Mouse (Mus musculus): ENCODE measurements around the gene Pabpc4.
"Not testable (repeated sequence)": the region's sequence is repeated elsewhere in the genome, so short reads cannot be mapped to it uniquely, and the experiment has no call there.

Gene Pabpc4

DNA sequence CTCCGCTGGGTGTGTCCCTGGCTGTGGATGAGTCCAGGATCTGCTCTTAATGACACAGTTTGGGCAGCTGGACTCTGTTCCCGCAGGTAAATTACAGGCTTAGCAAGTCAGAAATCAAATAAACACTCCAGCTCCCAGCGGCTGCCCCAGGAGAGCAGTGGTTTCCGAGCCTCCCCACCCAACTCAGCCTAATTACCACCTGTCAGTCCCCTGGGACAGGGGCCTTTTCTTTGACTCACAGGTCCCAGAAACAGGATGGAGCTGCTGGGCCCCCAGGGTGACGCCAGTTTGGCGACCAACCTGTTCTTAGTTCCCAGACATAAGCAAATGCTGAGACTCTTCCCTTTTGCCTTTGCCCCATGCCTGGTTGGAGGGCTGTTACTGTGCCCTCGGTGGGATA is 49.7 kb downstream of the Pabpc4 start:
- ChIA-PET POLR2A (interaction anchor here in 2 of 4 experiments (0.6 to 2.3 kb wide), 10 partner anchors 12 to 151 kb away, joined by 3 to 8 read pairs (median 4); partner anchors contain the start of genes Bmp8a (in 1 of the 2) and Oxct2a (in 1 of the 2)), CTCF (interaction anchor here in 3 of 4 experiments (0.6 to 2.2 kb wide), 7 partner anchors 19 to 219 kb away, joined by 3 to 7 read pairs (median 3); no protein-coding TSS in a partner anchor)

DNA sequence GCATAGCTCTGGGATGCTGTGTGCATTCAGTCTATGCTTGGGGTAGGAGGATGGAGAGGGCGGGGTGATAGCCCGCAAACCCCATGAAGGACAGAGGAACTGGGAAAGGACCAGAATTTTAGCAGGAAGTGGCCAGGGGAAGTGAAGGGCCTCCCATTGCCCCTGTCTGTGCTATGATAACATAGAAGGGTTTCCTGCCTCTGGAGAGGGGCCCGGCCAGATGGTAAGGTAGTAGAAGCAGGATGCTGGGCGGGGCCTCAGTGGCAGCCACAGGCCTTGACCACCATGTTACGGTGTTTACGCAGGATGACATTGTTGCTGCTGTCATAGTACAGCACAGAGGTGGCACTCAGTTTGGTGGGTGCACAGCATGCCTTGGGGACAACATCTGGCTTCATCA is 50.9 kb downstream of the Pabpc4 start:
- POLR2A ChIA-PET: interaction anchor here in 1 of 4 experiments (0.5 to 2.3 kb wide), 6 partner anchors 9 to 119 kb away, joined by 3 to 8 read pairs (median 4); no protein-coding TSS in a partner anchor
- CTCF ChIA-PET: interaction anchor here in 1 of 4 experiments (0.7 to 2.2 kb wide), 2 partner anchors 33 to 79 kb away, joined by 3 to 7 read pairs; no protein-coding TSS in a partner anchor

DNA sequence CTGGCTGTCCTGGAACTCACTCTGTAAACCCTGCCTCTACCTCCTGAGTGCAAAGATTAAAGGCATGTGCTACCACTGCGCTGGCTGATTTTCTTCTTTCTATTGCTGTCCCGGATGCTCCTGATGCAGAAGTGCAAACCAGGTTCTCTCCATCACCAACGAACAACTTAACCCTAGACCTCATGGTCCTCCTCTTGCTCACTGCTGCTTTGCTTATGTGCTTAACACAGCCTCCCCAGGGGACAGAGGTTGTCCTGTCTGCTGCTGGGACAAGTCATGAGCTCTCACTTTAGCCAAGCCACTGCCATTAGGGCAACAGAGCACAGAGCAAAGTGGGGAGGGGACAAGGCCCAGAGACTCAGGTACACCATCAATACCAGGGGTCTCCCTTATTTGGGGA is 52.3 kb downstream of the Pabpc4 start:
- POLR2A ChIA-PET: interaction anchor here in 2 of 4 experiments (0.5 to 1.5 kb wide), 5 partner anchors 9 to 174 kb away, joined by 3 to 5 read pairs (median 4); partner anchors contain the start of genes Bmp8a (in 1 of the 2) and Ppie (in 1 of the 2)
- CTCF ChIA-PET: interaction anchor here in 2 of 4 experiments (0.5 to 2.2 kb wide), 3 partner anchors 9 to 1532 kb away, joined by 3 to 10 read pairs (median 3); no protein-coding TSS in a partner anchor

DNA sequence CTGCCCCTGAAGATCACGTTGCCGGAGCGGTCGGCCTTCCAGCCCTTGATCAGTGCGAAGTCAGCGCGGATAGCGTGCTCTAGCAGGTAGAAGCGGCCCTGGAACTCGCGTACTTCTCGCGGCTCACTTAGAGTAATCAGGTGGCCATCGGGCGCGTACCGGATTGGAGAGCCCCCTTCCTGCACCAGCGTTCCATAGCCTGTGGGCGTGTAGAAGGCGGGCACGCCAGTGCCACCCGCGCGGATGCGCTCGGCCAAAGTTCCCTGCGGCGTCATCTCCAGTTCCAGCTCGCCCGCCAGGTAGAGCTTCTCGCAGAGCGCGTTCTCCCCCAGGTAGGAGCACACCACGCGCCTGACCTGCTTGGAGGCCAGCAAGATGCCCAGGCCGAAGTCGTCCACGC is 60.8 kb downstream of the Pabpc4 start:
- POLR2A ChIA-PET: interaction anchor here in 2 of 4 experiments (1.1 to 1.2 kb wide), 2 partner anchors 11 to 38 kb away, joined by 3 to 5 read pairs; no protein-coding TSS in a partner anchor
- CTCF ChIA-PET: not testable (repeated sequence)

DNA sequence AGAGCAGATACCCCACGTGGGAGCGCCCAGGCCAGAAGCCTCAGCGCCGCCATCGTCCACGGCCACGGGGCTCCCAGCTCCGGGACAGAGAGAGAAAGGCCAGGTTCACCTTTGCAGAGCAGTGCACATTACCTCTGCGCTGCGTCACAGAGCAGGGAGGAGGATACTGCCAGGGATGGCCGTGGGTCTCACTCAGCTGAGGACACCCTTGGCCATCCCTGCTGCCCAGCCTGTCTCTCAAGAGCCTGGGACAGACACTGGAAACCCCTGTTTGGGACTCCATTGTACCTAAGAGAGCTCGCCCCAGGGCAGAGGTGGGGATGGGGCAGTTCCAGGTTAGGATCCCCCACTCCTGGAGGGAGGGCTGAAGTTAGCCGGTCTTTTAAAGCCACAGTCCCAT is 61.4 kb downstream of the Pabpc4 start, which contains the start of gene Oxct2a:
TSS of gene Oxct2a (minus strand) at position 101 of the 400 bp plus-strand sequence.
- POLR2A ChIA-PET: interaction anchor here in 3 of 4 experiments (0.6 to 1.2 kb wide), 8 partner anchors 10 to 207 kb away, joined by 3 to 5 read pairs (median 3); partner anchors contain the start of gene Oxct2b (in 1 of the 3)
- CTCF ChIA-PET: interaction anchor here in 3 of 4 experiments (0.6 to 1.3 kb wide), 5 partner anchors 10 to 508 kb away, joined by 3 to 4 read pairs (median 4); partner anchors contain the start of gene Oxct2b (in 1 of the 3)

DNA sequence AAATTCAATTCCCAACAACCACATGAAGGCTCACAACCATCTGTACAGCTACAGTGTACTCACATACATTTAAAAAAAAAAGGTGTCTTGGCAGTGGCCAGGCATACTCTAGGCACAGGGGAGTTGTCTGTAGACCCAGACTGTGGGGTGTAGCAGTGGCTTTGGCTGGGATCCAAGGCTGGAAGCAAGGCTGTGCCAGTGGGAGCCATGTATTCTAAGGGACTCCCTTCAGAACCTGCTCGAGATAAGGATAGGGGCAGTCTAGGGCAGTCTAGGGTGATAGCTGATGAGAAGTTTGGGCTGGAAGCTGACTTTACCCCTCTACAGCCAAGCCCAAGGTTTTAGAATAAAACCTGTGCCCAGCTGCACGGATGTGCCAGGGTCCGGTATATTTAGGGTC is 63.9 kb downstream of the Pabpc4 start:
- ChIA-PET CTCF (no interaction called here), POLR2A (interaction anchor here in 2 of 4 experiments (0.9 to 2.3 kb wide), 7 partner anchors 10 to 44 kb away, joined by 4 to 9 read pairs (median 5); no protein-coding TSS in a partner anchor)

DNA sequence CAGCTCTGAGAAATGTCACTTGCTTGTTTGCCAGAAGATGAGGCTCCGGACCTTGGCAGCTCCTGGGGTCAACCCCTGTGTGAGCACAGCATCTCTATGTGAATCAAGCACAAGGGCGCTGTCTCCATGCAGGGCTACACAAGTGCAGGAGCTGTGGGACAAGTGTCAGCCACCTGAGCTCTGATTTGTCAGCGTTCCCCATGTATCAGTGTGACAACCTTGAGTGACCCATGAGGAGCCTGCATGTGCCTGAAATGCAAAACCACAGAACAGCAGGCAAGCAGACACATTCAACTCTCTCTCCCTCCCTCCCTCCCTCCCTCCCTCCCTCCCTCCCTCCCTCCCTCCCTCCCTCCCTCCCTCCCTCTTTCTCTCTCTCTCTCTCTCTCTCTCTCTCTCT is 65.5 kb downstream of the Pabpc4 start:
- CTCF ChIA-PET: interaction anchor here in 1 of 4 experiments (1.4 kb wide), 1 partner anchor 22 kb away, joined by 4 read pairs; no protein-coding TSS in a partner anchor

DNA sequence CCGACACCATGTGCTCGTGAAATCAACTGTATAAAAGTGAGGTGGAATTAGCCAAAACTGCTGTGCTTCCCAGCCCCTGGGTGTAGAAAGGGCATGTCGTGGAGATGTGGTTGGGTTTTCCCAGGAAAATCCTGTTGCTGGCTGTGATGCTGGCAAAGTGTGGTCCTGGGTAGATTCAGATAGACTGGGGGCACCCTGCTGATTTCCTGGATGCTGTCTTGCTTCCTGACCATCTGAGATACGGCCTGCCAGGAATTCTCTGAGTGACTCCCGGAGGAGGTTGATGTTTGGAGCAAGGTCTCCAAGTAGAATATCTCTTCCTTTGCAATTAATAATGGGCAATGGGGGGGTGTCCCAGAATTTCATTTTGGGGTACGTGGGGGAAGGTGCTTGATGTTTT is 66.8 kb downstream of the Pabpc4 start:
- POLR2A ChIA-PET: interaction anchor here in 2 of 4 experiments (0.6 to 2.9 kb wide), 3 partner anchors 14 to 137 kb away, joined by 3 to 13 read pairs (median 3); partner anchors contain the start of gene Bmp8a (in 1 of the 2)
- CTCF ChIA-PET: interaction anchor here in 1 of 4 experiments (0.7 kb wide), 1 partner anchor 11 kb away, joined by 4 read pairs; no protein-coding TSS in a partner anchor

More for the DNA sequence above, 65.5 kb downstream of the Pabpc4 start:
- POLR2A ChIA-PET: interaction anchor here in 2 of 4 experiments (0.6 to 2.9 kb wide), 14 partner anchors 9 to 1429 kb away, joined by 3 to 13 read pairs (median 4); partner anchors contain the start of gene Bmp8a (in 1 of the 2)

DNA sequence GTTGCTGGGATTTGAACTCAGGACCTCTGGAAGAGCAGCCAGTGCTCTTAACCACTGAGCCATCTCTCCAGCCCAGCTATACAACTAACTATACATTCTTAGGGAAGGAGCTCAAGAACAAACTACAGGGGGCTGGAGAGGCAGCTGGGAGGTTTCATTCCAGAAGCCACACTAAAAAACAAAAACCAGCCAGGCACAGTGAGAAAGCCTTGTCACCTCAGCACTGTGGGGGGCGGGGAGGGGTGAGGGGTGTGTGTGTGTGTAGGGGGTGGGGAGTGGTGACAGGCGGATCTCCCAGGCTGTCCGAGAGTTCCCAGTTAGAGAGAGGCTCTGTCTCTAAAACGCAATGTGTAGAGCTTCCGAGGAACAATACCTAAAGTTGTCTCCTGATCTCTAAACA is 69.2 kb downstream of the Pabpc4 start:
- ChIA-PET POLR2A (interaction anchor here (0.6 to 5.7 kb wide), 26 partner anchors 9 to 480 kb away, joined by 3 to 48 read pairs (median 3); partner anchors contain the start of gene Bmp8a (in 2 of the 4)), CTCF (interaction anchor here (0.6 to 1.6 kb wide), 12 partner anchors 9 to 410 kb away, joined by 3 to 7 read pairs (median 4); no protein-coding TSS in a partner anchor)

DNA sequence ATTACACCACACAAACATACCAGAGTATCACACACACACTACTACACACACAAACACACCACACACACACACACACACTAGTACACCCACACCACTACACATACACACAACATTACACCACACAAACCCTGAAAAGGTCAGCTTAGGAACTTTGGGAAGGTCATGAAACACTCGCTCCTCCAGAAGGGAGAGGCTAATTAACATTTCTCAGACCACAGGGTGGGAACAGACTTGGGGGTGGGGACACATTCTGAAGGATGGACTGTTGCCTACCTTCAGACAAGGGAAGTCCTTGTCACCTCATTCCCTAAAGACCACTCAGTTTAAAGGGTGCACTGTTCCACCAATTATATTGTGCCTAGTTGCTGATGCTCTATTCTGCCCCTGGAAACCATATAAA is 69.8 kb downstream of the Pabpc4 start:
- POLR2A ChIA-PET: interaction anchor here in 3 of 4 experiments (0.8 to 5.7 kb wide), 17 partner anchors 8 to 358 kb away, joined by 3 to 48 read pairs (median 4); partner anchors contain the start of gene Bmp8a (in 2 of the 3)
- CTCF ChIA-PET: interaction anchor here (0.5 to 1.6 kb wide), 6 partner anchors 9 to 333 kb away, joined by 3 to 6 read pairs (median 4); no protein-coding TSS in a partner anchor

DNA sequence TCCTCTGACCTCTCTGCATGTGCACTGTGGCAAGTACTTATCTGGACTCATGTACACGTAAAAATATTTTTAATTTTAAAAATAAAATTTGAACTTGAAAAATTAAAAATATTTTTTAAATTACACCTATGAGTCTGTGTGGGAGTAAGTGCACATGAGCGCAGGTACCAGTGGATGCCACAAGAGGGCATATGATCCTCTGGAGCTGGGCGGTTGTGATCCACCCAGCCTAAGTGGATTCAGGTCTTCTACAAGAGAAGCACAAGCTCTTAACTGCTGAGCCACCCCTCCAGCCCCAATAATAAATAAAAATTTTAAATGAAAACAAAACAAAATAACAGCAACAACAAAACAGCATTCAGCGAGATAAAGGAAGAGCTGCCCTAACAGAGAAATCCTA is 71.0 kb downstream of the Pabpc4 start:
- CTCF ChIA-PET: interaction anchor here in 3 of 4 experiments (0.6 to 1.8 kb wide), 10 partner anchors 9 to 60 kb away, joined by 3 to 9 read pairs (median 4); partner anchors contain the start of genes Bmp8a (in 1 of the 3) and Oxct2a (in 1 of the 3)
- POLR2A ChIA-PET: interaction anchor here in 3 of 4 experiments (0.6 to 5.7 kb wide), 9 partner anchors 9 to 322 kb away, joined by 3 to 48 read pairs (median 3); partner anchors contain the start of genes Bmp8a (in 2 of the 3), Oxct2a (in 1 of the 3) and Ppie (in 1 of the 3)

DNA sequence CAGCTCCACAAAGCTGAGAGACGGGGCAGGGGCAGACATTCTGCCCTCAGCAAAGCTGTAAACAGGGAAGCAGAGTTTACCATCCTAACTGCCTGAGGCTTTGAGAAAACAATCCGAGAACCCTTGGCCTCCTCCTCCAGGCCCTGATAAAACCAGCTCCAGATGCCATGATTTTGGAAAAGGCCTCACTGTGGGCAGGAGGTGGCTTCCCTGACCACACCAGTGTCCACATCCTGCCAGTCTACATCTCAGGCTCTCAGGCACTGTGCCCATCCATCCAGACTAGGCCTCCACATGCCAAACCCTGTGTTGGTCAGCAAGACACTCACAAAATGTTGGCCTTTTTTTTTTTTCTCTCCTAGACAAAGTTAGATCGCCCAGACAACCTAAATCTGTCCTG is 72.0 kb downstream of the Pabpc4 start:
- ChIA-PET CTCF (interaction anchor here in 3 of 4 experiments (0.6 to 1.8 kb wide), 7 partner anchors 8 to 730 kb away, joined by 3 to 9 read pairs (median 3); partner anchors contain the start of genes Bmp8a (in 1 of the 3) and Oxct2a (in 1 of the 3)), POLR2A (interaction anchor here in 3 of 4 experiments (0.6 to 5.7 kb wide), 11 partner anchors 8 to 314 kb away, joined by 3 to 48 read pairs (median 3); partner anchors contain the start of genes Bmp8a (in 2 of the 3) and Oxct2a (in 1 of the 3))

DNA sequence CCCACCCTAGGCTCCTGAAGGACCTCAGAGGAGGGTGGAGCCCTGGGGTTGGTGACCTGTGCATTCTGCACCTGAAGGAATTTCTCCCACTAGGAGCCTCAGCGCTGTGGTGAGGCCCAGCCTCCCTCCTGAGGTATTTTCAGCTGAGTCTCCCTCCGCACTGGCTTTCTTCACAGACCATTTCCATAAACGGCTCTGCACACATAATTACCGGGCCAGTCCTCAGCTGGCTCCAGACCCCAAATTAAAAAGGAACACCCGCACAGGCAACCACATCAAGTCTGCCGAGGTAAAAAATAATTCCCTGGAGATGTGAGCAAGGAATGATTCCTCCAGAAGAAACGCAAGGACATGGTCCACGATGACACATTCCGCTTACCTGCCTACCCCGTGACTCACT is 73.1 kb downstream of the Pabpc4 start:
- CTCF ChIA-PET: interaction anchor here in 3 of 4 experiments (0.5 to 1.3 kb wide), 5 partner anchors 28 to 298 kb away, joined by 3 read pairs; no protein-coding TSS in a partner anchor

DNA sequence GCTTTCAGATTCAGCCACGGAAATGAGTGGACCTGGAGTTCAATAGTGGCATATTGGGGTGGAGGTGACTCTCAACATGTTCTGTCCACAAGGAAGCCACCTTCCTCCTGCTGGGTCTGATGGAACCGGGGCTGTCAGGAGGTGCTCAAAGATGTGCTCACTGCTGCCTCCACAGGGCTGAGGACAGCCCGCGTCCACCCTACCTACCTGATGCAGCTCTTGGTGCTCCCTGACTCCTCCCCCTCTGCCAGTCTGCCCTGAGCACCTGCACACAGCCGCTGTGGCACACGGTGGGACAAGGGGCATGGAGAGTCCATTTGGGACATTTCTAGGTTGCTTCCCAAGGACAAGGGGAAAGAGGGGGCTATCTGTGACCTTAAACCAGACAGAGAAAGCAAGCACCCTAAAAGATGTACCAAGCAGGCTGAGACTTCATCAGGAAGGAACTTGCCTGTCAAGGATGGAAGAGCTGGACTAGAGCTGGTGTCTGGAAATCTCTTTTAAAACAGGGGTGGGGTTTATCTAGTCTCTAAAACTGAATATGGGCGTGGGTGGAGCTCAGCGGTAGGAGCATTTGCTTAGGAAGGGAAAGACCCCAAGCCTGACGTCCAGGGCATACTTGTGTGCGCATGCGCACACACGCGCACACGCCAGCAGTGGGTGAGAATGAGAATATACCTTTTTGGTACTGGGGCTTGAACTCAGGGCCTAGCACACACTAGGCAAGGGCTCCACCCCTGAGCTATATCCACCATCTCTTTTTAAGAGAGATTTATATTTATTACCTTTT is 73.8 kb downstream of the Pabpc4 start:
- ChIA-PET CTCF (interaction anchor here (0.5 to 1.7 kb wide), 8 partner anchors 29 to 364 kb away, joined by 3 to 7 read pairs (median 4); no protein-coding TSS in a partner anchor), POLR2A (interaction anchor here in 3 of 4 experiments (0.5 to 1.6 kb wide), 15 partner anchors 9 to 224 kb away, joined by 3 to 10 read pairs (median 3); no protein-coding TSS in a partner anchor)

More for the DNA sequence above, 73.1 kb downstream of the Pabpc4 start:
- POLR2A ChIA-PET: interaction anchor here in 2 of 4 experiments (0.7 to 5.7 kb wide), 12 partner anchors 8 to 477 kb away, joined by 3 to 48 read pairs (median 3); partner anchors contain the start of gene Bmp8a (in 1 of the 2)

DNA sequence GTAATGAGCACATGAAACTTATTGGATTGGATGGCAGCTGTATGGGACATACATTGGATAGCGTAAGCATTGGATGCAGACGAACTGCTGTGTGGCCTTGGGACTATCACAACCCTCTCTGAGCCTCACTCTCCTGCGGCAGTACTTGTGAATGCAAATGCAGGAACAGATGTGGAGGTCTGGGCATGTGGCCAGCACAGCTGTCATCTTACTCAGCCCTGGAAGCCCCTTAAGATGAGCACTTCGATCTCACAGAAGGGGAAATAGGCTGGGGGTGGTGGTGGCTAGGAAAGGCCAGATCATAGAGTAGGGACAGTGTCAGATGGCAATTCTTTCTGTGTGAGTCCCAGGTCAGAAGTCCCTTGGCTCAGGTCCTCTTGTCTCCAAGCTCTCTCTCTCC is 75.5 kb downstream of the Pabpc4 start:
- CTCF ChIA-PET: interaction anchor here in 3 of 4 experiments (0.7 to 1.3 kb wide), 4 partner anchors 32 to 121 kb away, joined by 3 to 4 read pairs (median 4); no protein-coding TSS in a partner anchor
- POLR2A ChIA-PET: interaction anchor here in 2 of 4 experiments (1.5 to 2.3 kb wide), 2 partner anchors 10 to 180 kb away, joined by 3 to 8 read pairs; no protein-coding TSS in a partner anchor

DNA sequence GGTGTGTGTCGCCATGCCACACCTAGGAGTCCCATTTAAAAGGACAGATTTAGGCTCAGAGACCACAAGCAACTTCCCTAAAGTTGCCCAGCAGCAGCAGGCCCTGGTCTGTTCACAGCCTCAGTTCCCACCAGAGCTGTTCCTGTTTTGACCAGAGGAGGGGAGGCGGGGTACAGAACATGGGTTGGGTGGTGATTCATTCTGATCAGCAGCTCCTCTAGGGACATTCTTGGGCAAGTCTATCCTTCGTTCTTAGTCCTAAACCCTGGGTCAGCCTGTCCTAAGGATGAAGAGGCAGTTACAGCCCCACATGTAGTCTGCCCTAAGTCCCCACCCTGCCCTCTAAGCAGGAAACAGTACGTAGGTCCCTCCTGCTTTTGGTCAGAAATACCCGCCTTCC is 78.1 kb downstream of the Pabpc4 start:
- ChIA-PET POLR2A (interaction anchor here in 3 of 4 experiments (0.5 to 1.8 kb wide), 10 partner anchors 9 to 391 kb away, joined by 3 to 17 read pairs (median 4); no protein-coding TSS in a partner anchor), CTCF (interaction anchor here in 3 of 4 experiments (0.5 to 1.5 kb wide), 7 partner anchors 9 to 1222 kb away, joined by 3 to 8 read pairs (median 4); no protein-coding TSS in a partner anchor)

DNA sequence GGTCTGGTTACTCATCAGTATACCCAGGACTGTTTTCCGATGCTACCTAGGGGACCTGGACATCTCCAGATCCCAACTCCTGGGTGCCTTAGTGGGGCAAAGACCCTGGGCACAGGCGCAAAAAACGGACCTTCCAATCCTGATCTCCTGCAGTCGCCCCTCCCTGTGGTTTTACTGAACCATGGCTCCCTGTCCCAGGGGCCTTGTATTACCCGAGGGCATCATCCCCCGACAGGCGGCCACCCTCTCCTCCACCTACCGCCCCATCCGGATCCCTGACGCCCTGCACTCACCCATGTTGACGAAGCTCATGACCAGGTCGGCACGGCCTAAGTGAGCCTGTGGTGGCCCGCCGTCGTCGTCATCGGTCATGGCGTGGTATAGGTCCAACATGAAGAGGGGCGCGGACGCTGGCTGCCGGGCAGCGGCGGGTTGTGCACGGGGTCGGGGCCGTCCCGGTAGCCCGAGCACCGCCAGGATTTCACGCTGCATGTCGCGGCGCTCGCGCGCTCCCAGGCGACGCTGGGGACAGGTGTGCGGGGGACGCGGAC is 80.0 kb downstream of the Pabpc4 start:
- POLR2A ChIA-PET: interaction anchor here in 3 of 4 experiments (0.5 to 7.6 kb wide), 30 partner anchors 9 to 575 kb away, joined by 3 to 61 read pairs (median 5); partner anchors contain the start of gene Rragc (in 1 of the 3)
- CTCF ChIA-PET: interaction anchor here in 3 of 4 experiments (0.7 to 1.7 kb wide), 8 partner anchors 8 to 40 kb away, joined by 3 to 9 read pairs (median 4); no protein-coding TSS in a partner anchor
